Mouse (Mus musculus) midbrain, embryonic 11.5 days (tissue): ENCODE measurements at regions not wholly inside any gene's neighbourhood (a gene's known extent, or its start where the extent isn't known, plus 50 kb on each side); places are given as distances from the start of the nearest gene placed in this dataset.
A peak's percentile ranks its signal among the peaks of the same experiment; 100 is the strongest.

Source experiments
- ATAC-seq: fragments of 200-750 bp; cut with Nextera tagmentation; 2 replicates; pipeline ENCODE4 v1.8.0; 2017; ENCODE audit warnings: moderate TSS enrichment, moderate library complexity; ENCODE audit not compliant: low FRiP score
- DNase-seq: peaks from one replicate; pipeline ENCODE4 v3.0.0; 2015; ENCODE audit warnings: low spot score; ENCODE audit errors: missing footprints
- H3K27ac ChIP-seq: fragments of 300-500 bp; sonication (generic); 2 replicates; pipeline ENCODE4 v1.5.1; 2014; ENCODE audit warnings: low read depth, low read length
- H3K27me3 ChIP-seq: fragments of 300-500 bp; sonication (generic); 2 replicates; pipeline ENCODE4 v1.6.1; 2014; ENCODE audit warnings: mild to moderate bottlenecking, low read length, moderate library complexity, mixed read lengths; ENCODE audit not compliant: control insufficient read depth, insufficient read depth
- H3K36me3 ChIP-seq: fragments of 300-500 bp; sonication (generic); 2 replicates; pipeline ENCODE4 v1.6.1; 2014; ENCODE audit warnings: mild to moderate bottlenecking, low read length, moderate library complexity, mixed read lengths; ENCODE audit not compliant: control insufficient read depth, insufficient read depth
- H3K4me1 ChIP-seq: fragments of 300-500 bp; sonication (generic); 2 replicates; pipeline ENCODE4 v1.6.1; 2014; ENCODE audit warnings: low read length; ENCODE audit not compliant: control insufficient read depth, insufficient read depth
- H3K4me2 ChIP-seq: fragments of 300-500 bp; sonication (generic); 2 replicates; pipeline ENCODE4 v1.6.1; 2014; ENCODE audit warnings: mild to moderate bottlenecking, moderate library complexity
- H3K4me3 ChIP-seq: fragments of 300-500 bp; sonication (generic); 2 replicates; pipeline ENCODE4 v1.5.1; 2014; ENCODE audit warnings: low read depth, low read length
- H3K9ac ChIP-seq: fragments of 300-500 bp; sonication (generic); 2 replicates; pipeline ENCODE4 v1.6.1; 2014; ENCODE audit warnings: low read length
- H3K9me3 ChIP-seq: fragments of 300-500 bp; sonication (generic); 2 replicates; pipeline ENCODE4 v1.6.1; 2016; ENCODE audit warnings: low read length; ENCODE audit not compliant: control insufficient read depth
- WGBS: fragments of 180-500 bp; shearing (Covaris S2); extraction: QIAGEN DNeasy Blood & Tissue Kit; methylation state at CpG from one replicate; pipeline ENCODE4 v1.1.7; 2014; 5-methylcytosine and 5-hydroxymethylcytosine counted together

DNA sequence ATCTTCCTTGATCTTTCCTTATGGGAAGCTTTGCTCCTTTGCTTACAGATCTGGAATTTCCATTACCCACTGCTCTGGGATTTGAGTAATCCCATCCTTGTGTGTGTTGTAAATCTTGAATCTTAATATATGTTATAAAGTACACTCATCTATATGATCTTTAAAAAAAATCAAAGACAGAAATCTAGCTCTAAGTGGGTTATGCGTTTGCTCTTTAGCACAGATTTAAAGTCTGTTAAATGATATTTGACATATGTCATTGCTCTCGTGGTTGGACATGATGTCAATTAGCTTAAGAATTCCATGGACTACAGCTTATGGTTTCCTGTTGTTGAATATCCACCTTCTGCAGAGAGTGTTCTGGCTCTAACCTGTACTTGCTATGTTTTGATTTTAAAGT, 1446.7 kb upstream of the Flrt2 start:
- no peak for ATAC-seq
- Histone ChIP-seq H3K27ac (no peak overlapping the region), H3K27me3 (no peaks in the 10 kb centered on the region), H3K36me3 (no peaks in the 10 kb centered on the region), H3K9ac (no peak overlapping the region), H3K4me1 (peaks cover 3% of the 10 kb centered on the region; the same call in 1 of the 2 replicates), H3K9me3 (no peaks in the 10 kb centered on the region), H3K4me2 (no peak overlapping the region), H3K4me3 (no peak overlapping the region)
- WGBS: 68% methylated on average over 2 of the region's 2 CpGs
- no peak for DNase-seq

DNA sequence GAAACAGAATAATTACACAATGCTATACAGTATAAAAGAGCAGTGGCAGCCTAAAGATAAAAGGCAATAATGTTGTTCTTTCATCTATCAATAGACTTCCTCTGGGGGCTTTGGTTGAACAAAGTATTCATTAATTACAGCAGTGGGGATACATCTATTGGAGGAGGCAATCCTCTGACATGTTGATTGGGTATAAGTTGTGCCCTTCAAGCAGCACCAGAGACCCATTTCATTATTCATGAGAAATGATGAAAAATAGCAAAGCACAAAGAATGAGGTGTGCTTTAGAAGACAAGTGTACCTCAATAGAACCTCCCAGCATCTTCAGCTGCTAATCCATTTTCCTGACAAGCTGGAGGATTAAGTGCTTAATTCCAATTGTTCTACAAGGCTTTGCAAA, 1444.7 kb upstream of the Flrt2 start:
- ATAC-seq (peak; percentile 52), DNase-seq (no peak)
- no peak overlapping the region for H3K4me2 ChIP-seq
- no peak overlapping the region for H3K4me3 ChIP-seq
- H3K9me3 ChIP-seq: no peaks in the 10 kb centered on the region
- no peak overlapping the region for H3K27ac ChIP-seq
- no peaks in the 10 kb centered on the region for H3K36me3 ChIP-seq
- H3K9ac ChIP-seq: no peak overlapping the region
- peaks cover 3% of the 10 kb centered on the region; the same call in 1 of the 2 replicates for H3K4me1 ChIP-seq
- H3K27me3 ChIP-seq: no peaks in the 10 kb centered on the region

DNA sequence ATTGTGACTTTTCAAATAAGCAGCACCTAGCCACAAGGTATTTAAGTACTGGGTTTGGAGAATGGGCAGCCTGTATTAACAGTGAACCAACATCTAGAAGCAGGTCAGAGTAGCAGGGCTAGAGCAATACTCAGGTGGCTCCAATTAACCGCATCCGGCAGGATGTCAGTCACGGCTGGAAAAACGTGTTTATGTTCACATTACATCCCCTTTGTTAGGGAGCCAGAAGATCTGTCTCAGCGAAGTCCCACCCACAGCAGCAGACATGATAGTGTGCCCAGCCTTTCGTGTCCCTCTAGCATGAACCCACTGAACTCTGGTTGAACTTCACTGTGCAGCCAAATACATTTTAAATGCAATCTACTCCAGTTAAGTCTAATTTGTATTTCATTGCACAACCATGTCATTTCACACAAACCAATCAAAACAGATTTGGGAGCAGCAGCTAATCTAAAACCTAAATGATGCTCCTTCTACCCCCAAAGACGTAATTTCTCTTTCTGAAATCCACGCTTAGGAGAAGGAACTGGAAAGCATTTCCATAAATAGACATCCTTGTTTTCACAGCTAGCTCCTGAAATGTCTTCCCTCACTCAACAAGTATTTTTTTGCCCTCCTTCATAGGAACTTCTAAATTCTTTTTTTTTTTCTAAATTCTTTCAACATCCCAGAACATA, 1438.9 kb upstream of the Flrt2 start:
- WGBS: 67% methylated on average over 8 of the region's 8 CpGs
- DNase-seq (no peak), ATAC-seq (no peak)
- Histone ChIP-seq H3K9ac (no peak overlapping the region), H3K27ac (no peak overlapping the region), H3K4me1 (no peaks in the 10 kb centered on the region), H3K4me3 (no peak overlapping the region), H3K27me3 (no peaks in the 10 kb centered on the region), H3K36me3 (no peaks in the 10 kb centered on the region), H3K9me3 (no peaks in the 10 kb centered on the region), H3K4me2 (no peak overlapping the region)

DNA sequence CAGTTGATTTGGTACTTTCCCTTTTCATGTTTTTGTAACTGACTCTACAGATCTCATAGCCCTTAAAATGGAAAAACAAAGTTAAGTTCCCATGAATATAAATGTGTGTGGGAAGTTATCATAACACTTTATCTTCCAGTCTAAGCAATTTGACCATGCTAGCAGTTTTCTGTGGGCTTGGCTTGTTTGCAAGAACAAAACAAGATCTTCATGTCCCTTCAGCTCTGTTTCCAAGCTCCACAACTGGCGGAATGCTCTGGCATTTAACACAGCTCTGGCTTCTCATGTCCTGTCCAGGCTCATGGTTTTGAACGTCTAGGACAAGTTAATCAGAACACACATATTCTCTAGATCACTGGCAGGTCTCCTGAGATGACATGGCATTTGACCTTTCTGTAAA, 1411.1 kb upstream of the Flrt2 start:
- H3K4me1 ChIP-seq: no peaks in the 10 kb centered on the region
- ATAC-seq: no peak
- H3K4me3 ChIP-seq: no peak overlapping the region
- no peaks in the 10 kb centered on the region for H3K27me3 ChIP-seq
- H3K4me2 ChIP-seq: no peak overlapping the region
- no peaks in the 10 kb centered on the region for H3K36me3 ChIP-seq
- H3K27ac ChIP-seq: no peak overlapping the region
- no peak overlapping the region for H3K9ac ChIP-seq
- 87% methylated on average over 2 of the region's 2 CpGs for WGBS
- H3K9me3 ChIP-seq: no peaks in the 10 kb centered on the region
- DNase-seq: no peak

DNA sequence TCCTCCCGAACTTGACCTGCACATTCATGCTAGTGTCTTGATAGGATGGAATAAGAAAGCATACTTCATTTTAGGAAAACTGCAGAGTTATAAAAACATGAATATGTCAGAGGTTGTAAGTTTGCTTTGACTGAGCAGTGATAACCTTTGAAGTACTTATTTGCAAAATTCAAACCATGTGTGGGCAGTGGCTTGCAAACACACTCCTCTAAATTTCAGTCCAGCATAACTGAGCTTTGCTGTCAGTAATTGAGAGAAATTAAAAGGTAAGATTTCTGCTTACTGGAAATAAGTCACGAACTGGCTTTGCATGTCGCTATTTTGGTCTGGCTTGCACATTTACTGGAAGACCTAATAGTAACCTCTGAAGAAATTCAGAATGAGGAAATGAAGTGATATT, 1409.1 kb upstream of the Flrt2 start:
- Histone ChIP-seq H3K36me3 (no peaks in the 10 kb centered on the region), H3K9ac (no peak overlapping the region), H3K9me3 (no peaks in the 10 kb centered on the region), H3K4me1 (no peaks in the 10 kb centered on the region), H3K27me3 (no peaks in the 10 kb centered on the region), H3K27ac (no peak overlapping the region), H3K4me3 (no peak overlapping the region), H3K4me2 (no peak overlapping the region)
- 81% methylated on average over 3 of the region's 3 CpGs for WGBS
- no peak for ATAC-seq
- DNase-seq: peak; percentile 70

DNA sequence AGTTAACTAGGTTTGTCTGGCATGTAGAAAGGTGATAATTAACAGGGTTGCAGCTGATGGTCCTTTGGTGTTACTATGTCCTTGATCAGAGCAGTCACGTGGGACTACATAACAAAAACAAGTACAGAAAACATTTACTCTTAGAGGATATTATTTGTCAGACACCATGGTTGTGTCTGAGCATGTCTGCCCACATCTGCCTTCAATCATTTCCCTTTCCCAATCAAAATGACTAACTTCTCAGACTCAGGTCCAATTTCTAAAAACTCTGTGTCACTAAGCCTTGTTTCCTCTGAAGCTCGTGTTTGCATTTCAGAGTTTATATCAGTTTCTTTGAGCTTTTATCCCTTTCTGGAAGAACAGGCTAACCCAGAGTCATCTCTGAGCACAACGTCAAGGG, 1408.5 kb upstream of the Flrt2 start:
- no peak overlapping the region for H3K4me2 ChIP-seq
- no peaks in the 10 kb centered on the region for H3K4me1 ChIP-seq
- DNase-seq (peak; percentile 23), ATAC-seq (no peak)
- no peaks in the 10 kb centered on the region for H3K27me3 ChIP-seq
- no peaks in the 10 kb centered on the region for H3K36me3 ChIP-seq
- no peak overlapping the region for H3K4me3 ChIP-seq
- H3K27ac ChIP-seq: no peak overlapping the region
- H3K9ac ChIP-seq: no peak overlapping the region
- no peaks in the 10 kb centered on the region for H3K9me3 ChIP-seq
- WGBS: 79% methylated on average over 3 of the region's 3 CpGs

DNA sequence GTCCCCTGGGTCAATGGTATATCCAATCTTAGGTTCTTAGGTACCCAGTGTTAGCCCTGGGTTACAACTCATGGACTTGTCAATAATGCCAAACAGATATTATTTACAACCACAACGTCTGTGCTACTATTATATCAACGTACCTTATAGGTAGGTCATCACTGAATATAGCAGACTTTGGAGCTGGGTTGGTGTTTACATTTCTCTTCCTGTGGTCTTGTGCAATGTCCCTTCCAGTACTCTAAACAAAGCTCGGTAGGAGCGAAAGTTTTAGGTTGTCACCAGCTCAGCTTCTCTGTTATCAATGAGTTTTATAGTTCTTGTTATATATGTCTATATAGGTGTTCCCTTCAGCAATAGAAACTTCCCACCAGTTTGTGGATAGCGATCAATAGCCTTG, 1394.2 kb upstream of the Flrt2 start:
- DNase-seq (no peak), ATAC-seq (no peak)
- WGBS: 97% methylated on average over 5 of the region's 5 CpGs
- Histone ChIP-seq H3K4me1 (no peaks in the 10 kb centered on the region), H3K36me3 (no peaks in the 10 kb centered on the region), H3K4me2 (no peak overlapping the region), H3K27me3 (no peaks in the 10 kb centered on the region), H3K27ac (no peak overlapping the region), H3K9me3 (no peaks in the 10 kb centered on the region), H3K9ac (no peak overlapping the region), H3K4me3 (no peak overlapping the region)

DNA sequence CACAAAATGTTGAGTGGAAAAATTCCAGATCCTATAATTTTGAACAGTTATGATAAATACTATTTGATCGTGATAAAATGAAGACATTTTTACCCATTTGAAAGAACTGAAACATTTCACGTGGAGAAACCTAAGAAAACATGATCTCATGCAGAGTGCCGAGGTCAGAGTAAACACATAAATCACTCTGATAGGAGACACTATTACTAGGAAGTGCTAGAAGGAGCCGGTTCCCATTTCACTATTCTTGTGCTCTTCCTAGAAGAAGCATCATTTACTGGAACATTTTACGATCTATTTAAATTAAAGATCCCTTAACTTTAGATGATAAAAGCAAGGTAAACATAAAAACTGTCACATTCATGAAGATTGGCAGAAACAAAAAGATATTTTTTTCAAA, 1359.7 kb upstream of the Flrt2 start:
- no peak for DNase-seq
- Histone ChIP-seq H3K4me1 (no peaks in the 10 kb centered on the region), H3K27ac (no peak overlapping the region), H3K27me3 (no peaks in the 10 kb centered on the region), H3K9ac (no peak overlapping the region), H3K36me3 (no peaks in the 10 kb centered on the region), H3K4me2 (no peak overlapping the region), H3K4me3 (no peak overlapping the region), H3K9me3 (no peaks in the 10 kb centered on the region)
- no peak for ATAC-seq
- 82% methylated on average over 5 of the region's 5 CpGs for WGBS

DNA sequence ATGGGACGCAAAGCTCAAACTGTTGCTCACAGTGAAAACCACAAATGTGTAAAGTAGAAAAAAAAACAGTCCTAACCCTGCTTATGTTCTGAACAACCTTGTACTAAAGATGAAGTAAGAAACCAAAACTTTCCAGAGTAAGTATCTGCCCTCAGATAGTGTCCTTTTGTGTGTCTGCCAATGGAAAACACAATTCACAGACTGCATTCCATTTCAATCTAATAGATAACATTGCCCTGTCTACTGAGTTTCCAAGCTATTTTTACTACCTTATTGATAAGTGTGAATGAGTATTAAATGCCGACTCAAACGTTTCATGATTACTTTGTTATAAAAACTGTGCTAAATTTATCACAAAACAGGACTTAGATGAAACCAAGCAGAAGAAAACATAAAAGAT, 1357.4 kb upstream of the Flrt2 start:
- Histone ChIP-seq H3K4me1 (no peaks in the 10 kb centered on the region), H3K36me3 (no peaks in the 10 kb centered on the region), H3K4me3 (no peak overlapping the region), H3K9ac (no peak overlapping the region), H3K27me3 (no peaks in the 10 kb centered on the region), H3K4me2 (no peak overlapping the region), H3K9me3 (no peaks in the 10 kb centered on the region), H3K27ac (no peak overlapping the region)
- 90% methylated on average over 3 of the region's 3 CpGs for WGBS
- ATAC-seq: no peak
- no peak for DNase-seq
